Mouse (Mus musculus) limb, embryonic 13.5 days (tissue): ENCODE measurements around the gene Wwox. TPM values are rescaled to one million over a fixed set of nuclear protein-coding genes. Genes with fewer than 3 reads are reported as not detected.

Experiments
- ATAC-seq: fragments of 200-750 bp; cut with Nextera tagmentation; 2 replicates; pipeline ENCODE4 v1.8.0; 2017; ENCODE audit warnings: low read depth, moderate number of reproducible peaks, moderate TSS enrichment; ENCODE audit not compliant: low FRiP score
- H3K27ac ChIP-seq: fragments of 300-500 bp; sonication (generic); 2 replicates; pipeline ENCODE4 v1.5.1; 2015; ENCODE audit warnings: inconsistent platforms, mild to moderate bottlenecking, moderate library complexity
- H3K27me3 ChIP-seq: fragments of 300-500 bp; sonication (generic); 2 replicates; pipeline ENCODE4 v1.6.1; 2015; ENCODE audit warnings: mild to moderate bottlenecking, inconsistent platforms
- H3K36me3 ChIP-seq: fragments of 300-500 bp; sonication (generic); 2 replicates; pipeline ENCODE4 v1.6.1; 2015; ENCODE audit warnings: inconsistent platforms, mild to moderate bottlenecking, moderate library complexity
- H3K4me1 ChIP-seq: fragments of 300-500 bp; sonication (generic); 2 replicates; pipeline ENCODE4 v1.6.1; 2015; ENCODE audit warnings: inconsistent platforms
- H3K4me2 ChIP-seq: fragments of 300-500 bp; sonication (generic); replicated peaks from 2 replicates; pipeline ENCODE4 v1.6.1; 2015; ENCODE audit warnings: inconsistent platforms, mild to moderate bottlenecking, moderate library complexity
- H3K4me3 ChIP-seq: fragments of 300-500 bp; sonication (generic); 2 replicates; pipeline ENCODE4 v1.5.1; 2015; ENCODE audit warnings: moderate library complexity, mild to moderate bottlenecking, inconsistent platforms
- H3K9ac ChIP-seq: fragments of 300-500 bp; sonication (generic); 2 replicates; pipeline ENCODE4 v1.6.1; 2015; ENCODE audit warnings: mild to moderate bottlenecking, inconsistent platforms
- H3K9me3 ChIP-seq: fragments of 300-500 bp; sonication (generic); 2 replicates; pipeline ENCODE4 v1.6.1; 2016; ENCODE audit warnings: inconsistent platforms
- WGBS: fragments of 180-500 bp; shearing (Covaris S2); methylation state at CpG from one replicate; pipeline ENCODE4 v1.1.7; 2015; 5-methylcytosine and 5-hydroxymethylcytosine counted together
- polyA plus RNA-seq: library from polyadenylated mRNA; unstranded; fragments of >200 nt; fragmentation: Nextera tagmentation; extraction: Ambion mirVana; gene quantifications from 2 replicates; pipeline ENCODE4 v1.2.1, GENCODE M21; 2015

Wwox gene
- polyA plus RNA-seq, 1 experiment from 2014 or later = 9.5 TPM

GRCm38 (mm10) chr8:115302484-115302883 lies 863.0 kb downstream of the Wwox start:
- ATAC-seq = no peak
- Histone ChIP-seq H3K27ac (no peak overlapping the region), H3K9ac (no peak overlapping the region), H3K9me3 (no peaks in the 10 kb centered on the region), H3K4me1 (peaks cover 4% of the 10 kb centered on the region; the same call in 1 of the 2 replicates), H3K27me3 (peaks cover 2% of the 10 kb centered on the region; the same call in 1 of the 2 replicates), H3K4me3 (no peak overlapping the region), H3K4me2 (no peak overlapping the region), H3K36me3 (no peaks in the 10 kb centered on the region)
- WGBS = 67% methylated on average over 7 of the region's 7 CpGs

GRCm38 (mm10) chr8:115307412-115307811 lies 868.0 kb downstream of the Wwox start:
- Histone ChIP-seq H3K4me2 (no peak overlapping the region), H3K27me3 (peaks cover 2% of the 10 kb centered on the region; the same call in 1 of the 2 replicates), H3K9me3 (no peaks in the 10 kb centered on the region), H3K4me3 (no peak overlapping the region), H3K36me3 (no peaks in the 10 kb centered on the region), H3K9ac (0 out of 2 replicates have a peak overlapping the region, but pooled peaks have one; percentile 25), H3K4me1 (peaks cover 5% of the 10 kb centered on the region; the same call in 1 of the 2 replicates), H3K27ac (no peak overlapping the region)
- 30% methylated on average over 4 of the region's 4 CpGs for WGBS
- no peak for ATAC-seq

- Histone ChIP-seq H3K36me3 (no peaks in the 10 kb centered on the region), H3K9me3 (no peaks in the 10 kb centered on the region), H3K27ac (no peak overlapping the region), H3K4me2 (no peak overlapping the region), H3K9ac (no peak overlapping the region), H3K4me3 (no peak overlapping the region), H3K4me1 (peaks cover 5% of the 10 kb centered on the region; the same call in 1 of the 2 replicates), H3K27me3 (no peaks in the 10 kb centered on the region)
- ATAC-seq = no peak
- 82% methylated on average over 6 of the region's 6 CpGs for WGBS
Observed at GRCm38 (mm10) chr8:115311003-115311402, 871.5 kb downstream of the Wwox start.

GRCm38 (mm10) chr8:115312371-115312770 lies 872.9 kb downstream of the Wwox start:
- H3K27me3 ChIP-seq = no peaks in the 10 kb centered on the region
- H3K4me2 ChIP-seq = no peak overlapping the region
- H3K4me1 ChIP-seq = peaks cover 2% of the 10 kb centered on the region; the same call in 1 of the 2 replicates
- no peak overlapping the region for H3K9ac ChIP-seq
- 65% methylated on average over 2 of the region's 2 CpGs for WGBS
- no peaks in the 10 kb centered on the region for H3K9me3 ChIP-seq
- H3K27ac ChIP-seq = no peak overlapping the region
- H3K36me3 ChIP-seq = no peaks in the 10 kb centered on the region
- H3K4me3 ChIP-seq = no peak overlapping the region
- no peak for ATAC-seq

DNA sequence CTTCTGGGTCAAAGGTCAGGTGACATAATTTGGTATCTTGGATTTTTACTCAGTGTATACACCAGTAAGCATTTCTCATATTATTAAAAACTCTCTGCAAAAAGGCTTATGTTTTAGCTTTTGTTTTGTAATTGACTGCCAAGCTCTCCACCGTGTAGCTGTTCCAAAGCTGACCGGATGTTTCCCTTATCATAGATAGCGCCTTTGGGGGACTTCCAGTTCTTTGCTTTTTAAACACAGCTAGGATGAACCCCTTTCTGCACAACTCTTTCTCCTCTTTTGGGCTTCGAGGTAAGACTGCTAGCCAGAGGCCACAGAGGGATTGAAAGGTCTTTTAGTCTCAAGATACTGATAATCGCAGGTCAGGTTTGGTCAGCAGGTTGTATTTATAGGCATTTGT lies 883.0 kb downstream of the Wwox start:
- 88% methylated on average over 5 of the region's 5 CpGs for WGBS
- H3K4me2 ChIP-seq = no peak overlapping the region
- H3K4me1 ChIP-seq = no peaks in the 10 kb centered on the region
- H3K27me3 ChIP-seq = no peaks in the 10 kb centered on the region
- H3K36me3 ChIP-seq = no peaks in the 10 kb centered on the region
- H3K9me3 ChIP-seq = no peaks in the 10 kb centered on the region
- no peak overlapping the region for H3K4me3 ChIP-seq
- ATAC-seq = no peak
- H3K9ac ChIP-seq = no peak overlapping the region
- no peak overlapping the region for H3K27ac ChIP-seq

- no peak for ATAC-seq
- no peaks in the 10 kb centered on the region for H3K4me1 ChIP-seq
- 81% methylated on average over 11 of the region's 11 CpGs for WGBS
Observed at GRCm38 (mm10) chr8:115330671-115331070, 891.2 kb downstream of the Wwox start.

DNA sequence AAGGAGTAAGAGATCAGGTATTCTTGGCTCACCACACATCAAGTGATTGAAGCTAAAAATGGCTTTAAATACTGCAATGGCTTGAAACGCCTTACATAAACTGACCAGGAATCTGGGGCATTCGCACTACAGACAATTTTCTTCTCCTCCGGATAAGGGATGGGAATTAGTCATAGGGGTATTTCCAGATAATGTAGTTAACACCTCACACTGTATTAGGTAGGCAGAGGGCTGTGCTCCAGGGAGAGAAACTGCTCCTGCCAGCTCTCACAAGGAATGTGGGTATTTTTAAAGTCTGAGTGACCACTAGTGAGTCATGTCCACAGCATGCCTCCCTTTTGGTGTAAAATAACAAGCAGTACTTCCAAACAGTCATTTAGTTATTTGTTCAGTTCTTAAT lies 894.5 kb downstream of the Wwox start:
- Histone ChIP-seq H3K27me3 (no peaks in the 10 kb centered on the region), H3K9me3 (no peaks in the 10 kb centered on the region), H3K27ac (no peak overlapping the region), H3K4me2 (no peak overlapping the region), H3K4me1 (no peaks in the 10 kb centered on the region), H3K9ac (no peak overlapping the region), H3K36me3 (no peaks in the 10 kb centered on the region), H3K4me3 (no peak overlapping the region)
- 72% methylated on average over 3 of the region's 3 CpGs for WGBS
- ATAC-seq = no peak

More at GRCm38 (mm10) chr8:115330671-115331070, 891.2 kb downstream of the Wwox start:
- H3K27me3 ChIP-seq = no peaks in the 10 kb centered on the region
- H3K27ac ChIP-seq = no peak overlapping the region
- H3K36me3 ChIP-seq = no peaks in the 10 kb centered on the region
- no peak overlapping the region for H3K4me3 ChIP-seq
- no peak overlapping the region for H3K4me2 ChIP-seq
- H3K9ac ChIP-seq = no peak overlapping the region
- no peaks in the 10 kb centered on the region for H3K9me3 ChIP-seq

DNA sequence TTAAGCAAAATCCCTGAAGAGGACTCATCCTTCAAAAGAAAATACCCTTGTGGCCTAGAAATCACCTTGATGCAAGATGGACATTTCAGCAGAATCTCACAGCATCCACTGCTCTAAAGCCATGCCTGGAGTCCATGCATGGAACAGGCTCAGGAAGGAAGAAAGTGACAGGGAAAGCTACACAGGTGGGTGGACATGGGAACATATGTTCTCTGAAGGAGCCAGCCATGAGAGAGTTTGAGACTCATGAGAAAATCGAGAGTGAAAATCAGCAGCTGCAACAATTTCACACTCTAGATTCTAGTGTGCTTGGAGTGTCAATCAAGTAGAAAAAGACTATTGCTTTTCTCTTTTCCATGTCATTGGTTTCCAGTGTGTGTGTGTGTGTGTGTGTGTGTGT lies 896.9 kb downstream of the Wwox start:
- H3K4me1 ChIP-seq = no peaks in the 10 kb centered on the region
- WGBS = 81% methylated on average over 1 of the region's 1 CpGs
- no peak for ATAC-seq

GRCm38 (mm10) chr8:115348704-115349103 lies 909.2 kb downstream of the Wwox start:
- 69% methylated on average over 6 of the region's 6 CpGs for WGBS
- no peaks in the 10 kb centered on the region for H3K27me3 ChIP-seq
- H3K4me1 ChIP-seq = peaks cover 9% of the 10 kb centered on the region
- no peak overlapping the region for H3K4me2 ChIP-seq
- 0 out of 2 replicates have a peak, but pooled peaks cover 1% of the 10 kb centered on the region for H3K9me3 ChIP-seq
- no peaks in the 10 kb centered on the region for H3K36me3 ChIP-seq
- no peak overlapping the region for H3K9ac ChIP-seq
- no peak for ATAC-seq
- no peak overlapping the region for H3K27ac ChIP-seq
- H3K4me3 ChIP-seq = no peak overlapping the region

More for the DNA sequence above, 896.9 kb downstream of the Wwox start:
- Histone ChIP-seq H3K4me3 (no peak overlapping the region), H3K9ac (no peak overlapping the region), H3K9me3 (no peaks in the 10 kb centered on the region), H3K27me3 (no peaks in the 10 kb centered on the region), H3K27ac (no peak overlapping the region), H3K4me2 (no peak overlapping the region), H3K36me3 (no peaks in the 10 kb centered on the region)

- Histone ChIP-seq H3K36me3 (no peaks in the 10 kb centered on the region), H3K4me1 (peaks cover 9% of the 10 kb centered on the region), H3K27me3 (no peaks in the 10 kb centered on the region), H3K4me2 (no peak overlapping the region), H3K9ac (no peak overlapping the region), H3K27ac (no peak overlapping the region), H3K4me3 (no peak overlapping the region), H3K9me3 (peaks cover 9% of the 10 kb centered on the region; the same call in 1 of the 2 replicates)
- ATAC-seq = no peak
- WGBS = 62% methylated on average over 6 of the region's 6 CpGs
Observed at GRCm38 (mm10) chr8:115350707-115351106, 911.3 kb downstream of the Wwox start.

DNA sequence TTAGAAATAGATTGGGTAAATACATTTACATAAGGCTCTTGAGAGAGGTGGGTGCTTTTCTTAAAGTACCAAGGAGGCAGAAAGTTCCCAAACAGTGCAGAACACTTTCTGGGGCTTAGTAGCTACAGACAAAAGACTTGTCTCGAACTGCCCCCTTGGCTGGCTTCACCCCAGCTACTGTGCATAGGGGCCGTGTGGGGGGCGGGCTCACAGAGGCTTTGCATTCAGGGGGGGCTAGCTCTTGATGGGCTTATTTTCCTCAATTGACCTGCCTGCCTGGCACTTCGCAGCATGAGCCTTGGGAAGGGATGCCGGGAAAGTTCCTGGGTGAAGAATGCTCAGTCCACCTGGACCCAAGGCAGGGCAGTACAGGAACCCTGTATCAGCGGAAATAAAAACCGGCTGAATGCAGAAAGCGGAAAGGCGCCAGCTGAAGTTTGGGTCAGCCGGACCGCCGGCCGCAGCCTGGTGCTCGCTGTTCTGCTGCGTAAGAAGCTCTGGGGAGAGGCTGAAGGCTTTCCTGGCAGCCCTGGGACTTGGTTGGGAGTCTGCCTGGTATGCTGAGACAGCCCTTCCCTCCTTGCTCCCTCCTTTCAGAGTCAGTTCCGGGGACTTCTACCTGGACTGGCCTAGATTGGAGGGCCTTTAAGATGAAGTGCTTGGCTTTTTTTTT lies 918.3 kb downstream of the Wwox start:
- H3K9me3 ChIP-seq = peaks cover 14% of the 10 kb centered on the region
- peaks cover 18% of the 10 kb centered on the region for H3K27me3 ChIP-seq
- ATAC-seq = no peak
- peaks cover 15% of the 10 kb centered on the region for H3K4me1 ChIP-seq
- 0 out of 2 replicates have a peak overlapping the region, but pooled peaks have one; percentile 8 for H3K9ac ChIP-seq
- WGBS = 42% methylated on average over 16 of the region's 16 CpGs
- H3K36me3 ChIP-seq = no peaks in the 10 kb centered on the region
- H3K4me3 ChIP-seq = no peak overlapping the region
- H3K27ac ChIP-seq = no peak overlapping the region
- H3K4me2 ChIP-seq = no peak overlapping the region

DNA sequence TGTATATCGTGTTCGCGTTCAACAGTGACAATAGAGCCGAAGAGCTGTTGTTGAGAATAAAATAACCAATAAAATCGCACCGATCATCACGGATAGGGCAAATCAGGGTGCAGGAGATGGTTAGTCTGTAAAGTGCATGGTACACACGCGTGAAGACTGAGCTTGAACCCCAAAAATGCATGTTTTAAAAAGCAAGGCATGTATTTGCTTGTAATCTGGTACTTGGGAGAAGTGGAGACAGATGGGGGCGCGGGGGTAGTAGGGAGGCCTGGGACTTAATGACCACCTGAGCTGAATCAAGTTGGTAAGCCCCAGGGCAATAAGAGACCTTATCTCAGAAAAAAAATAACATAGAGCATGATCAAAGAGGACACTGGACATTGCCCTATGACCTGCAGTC lies 919.0 kb downstream of the Wwox start:
- Histone ChIP-seq H3K36me3 (no peaks in the 10 kb centered on the region), H3K4me3 (no peak overlapping the region), H3K4me1 (peaks cover 18% of the 10 kb centered on the region), H3K27ac (no peak overlapping the region), H3K27me3 (peaks cover 18% of the 10 kb centered on the region), H3K9ac (no peak overlapping the region), H3K4me2 (no peak overlapping the region), H3K9me3 (peaks cover 14% of the 10 kb centered on the region)
- 87% methylated on average over 11 of the region's 11 CpGs for WGBS
- no peak for ATAC-seq
